Mouse (Mus musculus) naive thymus-derived CD4-positive, alpha-beta T cell, adult 2 months (primary cell): Measurements from ENCODE around the gene Zgpat.

Experiments used
- DNase-seq: peaks from one replicate; pipeline ENCODE4 v3.0.0-alpha.2; 2011; ENCODE audit warnings: low read depth

The Zgpat gene

GRCm38 (mm10) chr2:181364860-181365596 is at the start of gene Zgpat, which contains the start of gene Arfrp1:
Zgpat (plus strand) TSS chr2:181364928.
Arfrp1 (minus strand) TSS chr2:181365404.
- peak; percentile 82 for DNase-seq

DNA sequence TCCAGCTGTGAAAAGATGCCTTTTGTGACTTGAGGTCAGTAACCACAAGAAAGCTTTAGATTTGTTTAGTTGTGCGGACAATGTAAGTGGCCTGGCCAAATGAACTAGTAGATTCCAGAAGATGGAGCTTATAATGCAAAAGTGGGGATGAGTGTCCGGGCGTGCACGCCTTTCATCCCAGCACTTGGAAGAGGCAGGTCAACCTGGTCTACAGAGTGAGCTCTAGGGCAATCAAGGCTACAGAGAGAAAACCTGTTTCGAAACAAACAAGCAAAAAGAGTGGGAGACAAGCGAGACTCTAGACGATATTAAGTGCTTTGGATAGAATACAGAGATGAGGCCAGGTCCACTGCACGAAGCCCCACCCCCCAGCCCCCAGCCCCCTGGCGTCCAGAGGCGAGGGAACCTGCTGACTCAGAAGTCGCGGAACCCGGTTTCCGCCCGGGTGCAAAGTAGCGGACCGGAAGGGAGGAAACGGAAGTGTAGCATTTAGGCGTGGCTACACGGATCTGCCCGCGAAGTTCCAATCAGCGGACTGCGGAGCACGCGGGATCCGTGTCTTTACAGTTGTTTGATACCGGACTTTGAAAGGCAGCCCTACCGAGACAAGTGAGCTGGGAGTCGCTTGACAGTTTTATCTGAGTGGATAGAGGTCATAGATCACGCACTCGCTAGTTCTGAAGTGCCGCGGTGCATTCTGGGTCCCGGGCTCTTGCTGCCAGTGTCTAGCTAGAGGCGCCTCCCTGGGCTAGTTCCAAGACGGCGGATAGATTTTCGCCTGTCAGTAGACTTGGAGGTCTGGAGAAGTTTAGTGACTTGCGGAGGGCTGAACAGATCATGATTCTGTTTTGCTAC is 45.3 kb upstream of the Zgpat start, which contains the start of gene Rtel1:
Gene Rtel1 (plus strand): TSS at position 492 of the 855 bp plus-strand sequence.
- DNase-seq = peak; percentile 88

- no peak for DNase-seq
Observed at GRCm38 (mm10) chr2:181320103-181320499, 44.6 kb upstream of the Zgpat start.

DNA sequence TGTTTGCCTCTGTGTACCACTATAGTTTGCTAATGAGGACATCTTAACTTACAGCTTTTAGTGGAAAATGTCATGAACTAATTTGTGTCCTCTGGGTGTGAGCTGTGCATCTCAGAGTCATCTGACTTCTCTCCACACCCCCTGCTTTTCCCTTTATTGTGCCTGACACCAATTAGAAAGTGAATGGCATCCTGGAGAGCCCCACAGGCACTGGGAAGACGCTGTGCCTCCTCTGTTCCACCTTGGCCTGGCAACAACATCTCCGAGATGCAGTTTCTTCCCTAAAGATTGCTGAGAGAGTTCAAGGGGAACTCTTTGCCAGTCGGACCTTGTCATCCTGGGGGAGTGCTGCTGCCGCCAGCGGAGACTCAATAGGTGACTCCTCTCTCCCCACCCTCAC is 42.6 kb upstream of the Zgpat start:
- no peak for DNase-seq

DNA sequence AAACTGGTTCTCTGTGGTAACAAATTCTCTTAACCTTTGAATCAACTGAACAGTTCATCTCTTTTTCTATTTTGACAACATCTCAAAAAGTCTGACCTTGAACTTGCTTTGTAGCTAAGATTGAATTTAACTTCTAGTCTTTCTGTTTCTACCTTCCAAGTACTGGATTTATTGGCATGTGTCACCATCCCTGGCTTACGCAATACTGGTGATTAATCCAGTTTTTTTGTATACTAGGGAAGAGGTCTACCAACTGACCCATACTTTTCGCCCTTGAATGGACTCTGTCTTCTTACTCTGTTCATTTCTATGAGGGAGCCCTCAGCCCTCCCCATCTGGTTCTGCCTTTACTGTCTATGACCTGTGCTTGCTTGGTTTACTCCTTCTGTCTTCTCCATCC is 38.6 kb upstream of the Zgpat start:
- DNase-seq = no peak

DNA sequence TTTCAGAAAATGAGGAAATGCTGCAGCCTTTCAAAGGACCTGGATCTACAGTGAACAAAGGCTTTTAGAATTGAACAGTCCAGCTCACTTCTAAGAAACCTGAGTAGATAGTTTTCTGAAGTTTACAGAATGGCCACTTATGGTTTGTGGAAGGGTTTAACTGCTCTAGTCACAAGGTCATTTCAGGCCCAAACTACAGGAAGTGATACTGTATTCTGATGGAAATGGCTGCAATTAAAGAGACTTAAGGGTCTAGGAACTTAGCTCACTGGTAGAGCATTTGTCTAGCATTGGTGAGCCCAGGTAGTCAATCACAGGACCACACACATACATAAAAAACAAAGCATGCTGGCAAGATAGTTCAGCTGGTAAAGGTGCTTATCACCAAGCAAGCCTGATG is 32.2 kb upstream of the Zgpat start:
- DNase-seq = no peak

- DNase-seq = peak; percentile 85
Observed at GRCm38 (mm10) chr2:181334023-181334422, 30.7 kb upstream of the Zgpat start.

DNA sequence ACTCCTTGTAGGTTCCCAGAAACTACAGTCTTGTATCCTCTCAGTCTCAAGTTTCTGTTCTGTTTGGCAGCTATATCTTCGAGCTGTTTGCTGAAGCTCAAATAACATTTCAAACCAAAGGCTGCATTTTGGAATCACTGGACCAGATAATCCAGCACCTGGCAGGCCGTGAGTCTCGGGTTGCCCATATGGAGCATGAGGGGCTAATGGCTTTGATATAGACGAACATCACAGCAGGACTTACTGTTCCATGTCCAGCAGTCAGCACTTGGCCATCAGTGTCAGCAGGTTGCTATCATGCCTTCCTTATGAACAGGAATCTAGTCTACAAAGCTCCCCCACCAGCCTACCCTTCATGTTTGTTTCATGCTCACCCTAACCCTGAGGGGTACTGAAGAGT is 24.3 kb upstream of the Zgpat start:
- no peak for DNase-seq

DNA sequence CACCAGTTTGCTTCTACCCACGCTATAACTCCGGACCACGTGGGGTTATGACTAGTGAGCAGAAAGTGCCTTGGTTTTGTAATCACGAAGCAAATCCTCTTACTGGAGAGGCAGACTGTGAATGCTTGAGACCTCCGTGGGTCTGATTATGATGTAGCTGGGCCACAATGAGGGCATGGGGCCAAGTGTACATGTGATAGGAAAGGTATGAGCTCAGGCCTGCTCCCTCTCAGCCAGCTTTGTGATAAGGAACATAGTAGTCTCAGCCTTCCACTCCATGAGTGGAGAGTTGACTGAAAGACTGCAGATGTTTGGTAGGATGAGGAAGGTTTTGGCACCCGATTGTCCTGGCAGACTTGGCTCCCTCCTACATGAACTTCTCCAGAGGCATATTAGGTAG is 22.0 kb upstream of the Zgpat start:
- DNase-seq = no peak

GRCm38 (mm10) chr2:181356780-181357179 is 7.9 kb upstream of the Zgpat start:
- DNase-seq = no peak

GRCm38 (mm10) chr2:181363946-181364345 is 782 bp upstream of the Zgpat start:
- no peak for DNase-seq

DNA sequence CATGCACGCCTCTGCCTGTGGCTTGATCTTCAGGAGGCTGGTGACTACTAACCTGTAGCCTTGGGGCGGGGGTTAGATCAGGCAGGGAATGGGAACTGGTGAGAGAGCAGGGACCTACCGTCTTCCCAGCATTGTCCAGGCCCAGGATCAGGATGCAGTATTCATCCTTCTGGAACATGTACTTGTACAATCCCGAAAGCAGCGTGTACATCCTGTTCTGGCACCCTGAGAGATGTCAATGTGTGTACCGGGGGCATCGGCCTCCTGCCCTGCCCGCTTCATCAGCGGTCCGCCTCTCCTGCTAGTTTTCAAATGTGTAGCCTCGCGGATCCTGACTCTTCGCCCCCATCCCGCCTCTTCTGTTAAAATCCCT is 255 bp upstream of the Zgpat start:
- no peak for DNase-seq

DNA sequence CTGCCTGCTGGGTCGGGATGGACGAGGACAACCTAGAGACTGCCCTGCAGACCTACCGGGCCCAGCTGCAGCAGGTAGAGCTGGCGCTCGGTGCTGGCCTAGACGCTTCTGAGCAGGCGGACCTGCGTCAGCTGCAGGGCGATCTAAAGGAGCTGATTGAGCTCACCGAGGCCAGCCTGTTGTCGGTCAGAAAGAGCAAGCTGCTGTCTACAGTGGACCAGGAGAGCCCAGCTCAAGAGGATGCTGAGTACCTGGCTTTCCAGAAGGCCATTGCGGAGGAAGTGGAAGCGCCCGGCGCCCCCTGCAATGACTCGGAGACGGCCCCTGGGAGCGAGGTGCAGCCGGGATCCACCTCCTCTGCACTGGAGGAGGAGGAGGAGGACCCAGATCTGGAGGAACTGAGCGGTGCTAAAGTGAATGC is 937 bp downstream of the Zgpat start:
- no peak for DNase-seq

GRCm38 (mm10) chr2:181370001-181370400 is 5.3 kb downstream of the Zgpat start:
- DNase-seq = no peak

DNA sequence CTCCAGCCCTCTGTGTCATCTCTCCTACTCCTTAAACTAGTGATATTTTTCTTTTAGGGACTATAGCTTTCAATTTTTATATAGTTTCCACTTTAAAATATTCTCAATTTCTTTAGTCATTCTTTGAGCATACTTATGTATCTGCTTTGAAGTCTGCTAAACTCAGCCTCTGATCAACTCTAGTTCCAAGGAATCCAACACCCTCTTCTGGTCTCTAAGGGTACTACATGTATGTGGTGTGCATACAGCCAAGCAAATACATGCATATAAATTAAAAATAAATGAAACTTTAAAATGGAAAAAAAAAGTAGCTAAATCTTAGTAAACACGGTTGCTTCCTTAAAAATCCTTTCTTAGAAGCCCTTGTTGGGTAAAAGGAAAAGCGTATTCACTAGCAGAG is 11.1 kb downstream of the Zgpat start:
- DNase-seq = peak; percentile 87

DNA sequence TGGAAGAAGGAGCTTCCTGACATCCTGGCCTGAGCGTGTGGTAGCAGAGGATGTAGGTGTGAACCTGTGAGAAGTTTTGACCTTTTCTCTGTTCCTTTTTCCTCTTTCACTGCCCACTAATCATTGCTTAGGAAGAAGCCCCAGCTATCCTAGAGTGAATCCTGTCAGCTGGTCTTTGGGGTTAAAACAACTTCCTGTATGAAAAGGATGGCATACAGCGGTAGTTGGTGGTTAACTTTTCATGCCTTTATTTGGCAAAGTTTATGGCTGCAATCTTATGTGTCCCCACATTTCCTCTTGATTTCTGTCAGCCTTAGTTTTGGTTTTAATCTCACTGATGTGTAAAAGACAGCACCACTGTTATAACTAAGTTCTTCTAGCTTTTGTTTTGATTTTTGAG is 12.5 kb downstream of the Zgpat start:
- DNase-seq = peak; percentile 69

DNA sequence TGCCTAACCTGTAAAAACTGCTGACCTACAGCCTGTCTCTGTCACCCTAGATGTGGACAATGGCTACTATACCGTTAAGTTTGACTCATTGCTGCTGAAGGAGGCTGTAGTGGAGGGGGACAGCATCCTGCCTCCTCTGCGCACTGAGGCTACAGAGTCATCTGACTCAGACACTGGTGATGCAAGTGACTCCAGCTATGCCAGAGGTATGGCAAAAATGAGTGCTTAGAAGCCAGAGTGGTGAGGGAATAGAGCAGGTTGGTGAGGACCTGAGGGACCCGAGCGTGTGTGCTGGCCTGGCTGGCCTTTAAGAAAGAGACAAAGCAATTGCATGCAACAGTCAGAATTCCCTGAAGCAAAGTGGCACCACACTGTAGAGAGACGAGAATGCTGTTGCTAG is 14.0 kb downstream of the Zgpat start:
- DNase-seq = no peak

DNA sequence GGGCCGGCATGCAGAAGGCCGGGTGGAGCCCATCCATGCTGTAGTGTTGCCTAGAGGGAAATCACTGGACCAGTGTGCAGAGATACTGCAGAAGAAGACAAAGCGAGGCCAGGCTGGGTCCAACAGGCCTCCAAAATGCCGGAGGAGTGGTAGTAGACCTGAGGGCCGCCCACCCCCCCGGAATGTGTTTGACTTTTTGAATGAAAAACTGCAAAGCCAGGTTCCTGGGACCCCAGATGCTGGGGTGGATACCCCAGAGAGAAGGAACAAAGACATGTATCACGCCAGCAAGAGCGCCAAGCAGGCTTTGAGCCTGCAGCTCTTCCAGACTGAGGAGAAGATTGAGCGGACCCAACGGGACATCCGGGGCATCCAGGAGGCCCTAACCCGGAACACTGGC is 15.1 kb downstream of the Zgpat start, which contains the start of gene Lime1:
Gene Lime1 (plus strand): TSS at position 301 of the 400 bp plus-strand sequence.
- DNase-seq = no peak

DNA sequence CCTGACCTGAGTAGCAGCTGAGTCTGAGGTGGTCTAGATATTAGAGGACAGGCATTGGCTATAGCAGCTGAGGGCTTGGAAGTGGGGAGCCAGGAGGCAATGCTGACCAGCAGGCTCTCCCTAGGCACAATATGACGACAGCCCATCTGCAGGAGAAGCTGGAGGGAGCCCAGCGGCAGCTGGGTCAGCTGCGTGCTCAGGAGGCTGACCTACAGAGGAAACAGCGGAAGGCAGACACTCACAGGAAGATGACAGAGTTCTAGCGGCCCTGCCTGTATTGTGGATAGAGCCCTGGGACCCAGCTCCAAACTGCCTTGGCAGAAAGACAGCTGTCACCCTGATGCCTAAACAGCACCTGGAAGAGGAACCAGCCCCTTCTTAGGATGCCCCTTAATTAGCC is 15.5 kb downstream of the Zgpat start:
- DNase-seq = no peak

- DNase-seq = peak; percentile 79
Observed at GRCm38 (mm10) chr2:181381107-181381506, 16.4 kb downstream of the Zgpat start.

- DNase-seq = no peak
Observed at GRCm38 (mm10) chr2:181381631-181382306, 17.0 kb downstream of the Zgpat start.

GRCm38 (mm10) chr2:181384463-181384862 is 19.7 kb downstream of the Zgpat start:
- DNase-seq = no peak
